Mouse (Mus musculus) E14TG2a.4 (cell line): ENCODE measurements around the gene Plppr2.

Experiments
- H3K27me3 ChIP-seq: 2 replicates; pipeline ENCODE4 v1.6.1; 2014; ENCODE audit warnings: low read length, control low read depth; ENCODE audit not compliant: insufficient read depth
- H3K36me3 ChIP-seq: 2 replicates; pipeline ENCODE4 v1.6.1; 2014; ENCODE audit warnings: low read length, control low read depth; ENCODE audit not compliant: insufficient read depth
- H3K4me1 ChIP-seq: replicated peaks from 2 replicates; pipeline ENCODE4 v1.6.1; 2014; ENCODE audit warnings: low read depth, low read length, control low read depth
- H3K4me3 ChIP-seq: replicated peaks from 2 replicates; pipeline ENCODE4 v1.5.1; 2014; ENCODE audit warnings: mild to moderate bottlenecking, low read length
- H3K9me3 ChIP-seq: 2 replicates; pipeline ENCODE4 v1.6.1; 2014; ENCODE audit warnings: low read length, control low read depth
- CTCF ChIP-seq: conservative IDR thresholded peaks from 2 replicates; pipeline ENCODE4 v1.5.1; 2014; ENCODE audit warnings: low read length
- NANOG ChIP-seq: IDR thresholded peaks from 2 replicates; pipeline ENCODE4 v1.6.1; 2014; ENCODE audit warnings: borderline replicate concordance, low read length, mixed read lengths
- POU5F1 ChIP-seq: IDR thresholded peaks from 2 replicates; pipeline ENCODE4 v1.6.1; 2014; ENCODE audit warnings: low read length, borderline replicate concordance

Gene Plppr2

DNA sequence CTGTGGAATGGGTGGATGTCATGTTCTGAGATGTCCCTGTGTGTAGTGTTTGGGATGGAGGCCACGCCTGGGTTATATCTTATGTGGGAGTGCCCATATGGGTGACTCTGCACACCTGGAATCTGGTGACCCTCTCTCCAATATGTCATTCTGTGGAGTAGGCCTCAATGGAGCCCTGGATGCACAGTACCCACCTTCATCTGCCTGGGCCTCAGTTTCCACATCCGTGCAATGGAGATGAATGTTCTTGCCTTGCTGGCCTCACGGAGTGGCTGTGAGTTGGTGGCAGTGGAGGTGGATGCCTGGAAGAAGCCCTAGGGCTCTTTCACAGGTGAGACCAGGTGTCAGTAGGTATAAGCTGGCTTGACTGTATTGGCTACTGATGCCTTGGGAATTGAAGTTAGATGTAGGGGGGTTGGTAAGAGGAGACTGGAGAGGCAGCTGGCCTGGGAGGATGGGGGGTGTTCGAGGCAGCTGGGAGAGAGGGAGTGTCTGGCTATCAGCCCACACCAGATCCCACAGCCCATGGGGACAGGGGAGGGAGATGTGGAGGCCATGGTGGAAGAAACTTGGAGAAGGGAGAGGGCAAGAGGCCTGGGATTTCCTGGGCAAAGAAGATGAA is 1.5 kb downstream of the Plppr2 start:
- Histone ChIP-seq H3K36me3 (peaks cover 12% of the 10 kb centered on the region), H3K4me1 (peaks cover 23% of the 10 kb centered on the region), H3K4me3 (no peak overlapping the region), H3K9me3 (no peaks in the 10 kb centered on the region), H3K27me3 (peaks cover 22% of the 10 kb centered on the region)
- no peak for TF ChIP-seq NANOG
- TF ChIP-seq CTCF = no peak
- no peak for TF ChIP-seq POU5F1

DNA sequence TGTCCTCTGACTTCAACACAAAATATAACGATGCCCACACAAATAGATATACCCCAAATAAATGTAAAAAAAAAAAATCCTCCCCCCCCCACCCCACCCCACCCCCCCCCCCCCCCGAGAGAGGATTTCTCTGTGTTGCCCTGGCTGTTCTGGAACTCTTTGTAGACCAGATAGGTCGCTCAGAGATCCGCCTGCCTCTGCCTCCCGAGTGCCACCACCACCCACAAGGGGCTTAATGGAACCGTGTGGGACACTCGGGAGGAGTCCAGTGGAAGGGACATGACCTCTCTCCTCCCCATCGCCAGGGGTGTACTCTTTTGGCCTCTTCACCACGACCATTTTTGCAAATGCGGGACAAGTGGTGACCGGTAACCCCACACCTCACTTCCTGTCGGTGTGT is 6.2 kb downstream of the Plppr2 start:
- peaks cover 40% of the 10 kb centered on the region for H3K27me3 ChIP-seq
- peaks cover 7% of the 10 kb centered on the region for H3K36me3 ChIP-seq
- no peaks in the 10 kb centered on the region for H3K9me3 ChIP-seq
- TF ChIP-seq NANOG (no peak), CTCF (no peak), POU5F1 (no peak)
- H3K4me3 ChIP-seq = peak overlapping the region; percentile 59
- H3K4me1 ChIP-seq = peaks cover 35% of the 10 kb centered on the region

DNA sequence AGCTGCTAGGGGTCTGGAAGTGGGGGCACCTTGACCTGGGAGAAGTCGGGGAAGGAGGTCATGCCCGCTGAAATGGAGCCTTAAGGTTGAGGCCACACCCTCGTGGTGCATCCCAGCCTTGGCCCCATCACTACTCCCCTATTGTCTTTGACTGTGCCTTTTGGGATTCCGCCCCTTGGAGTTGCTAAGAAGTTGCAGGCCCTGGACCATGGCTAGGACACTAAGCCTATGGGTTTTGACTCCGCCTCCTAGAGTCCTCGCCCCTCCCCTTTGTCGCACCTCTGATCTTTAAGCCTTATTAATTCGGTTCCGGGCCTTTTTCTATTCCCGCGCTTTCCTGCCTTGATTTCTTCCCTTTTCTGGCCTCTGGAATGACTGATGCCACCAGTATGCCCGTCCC is 6.8 kb downstream of the Plppr2 start:
- peak overlapping the region; percentile 59 for H3K4me3 ChIP-seq
- peaks cover 41% of the 10 kb centered on the region for H3K4me1 ChIP-seq
- TF ChIP-seq CTCF (no peak), NANOG (no peak), POU5F1 (no peak)
- H3K27me3 ChIP-seq = peaks cover 42% of the 10 kb centered on the region
- H3K9me3 ChIP-seq = no peaks in the 10 kb centered on the region
- H3K36me3 ChIP-seq = peaks cover 7% of the 10 kb centered on the region

DNA sequence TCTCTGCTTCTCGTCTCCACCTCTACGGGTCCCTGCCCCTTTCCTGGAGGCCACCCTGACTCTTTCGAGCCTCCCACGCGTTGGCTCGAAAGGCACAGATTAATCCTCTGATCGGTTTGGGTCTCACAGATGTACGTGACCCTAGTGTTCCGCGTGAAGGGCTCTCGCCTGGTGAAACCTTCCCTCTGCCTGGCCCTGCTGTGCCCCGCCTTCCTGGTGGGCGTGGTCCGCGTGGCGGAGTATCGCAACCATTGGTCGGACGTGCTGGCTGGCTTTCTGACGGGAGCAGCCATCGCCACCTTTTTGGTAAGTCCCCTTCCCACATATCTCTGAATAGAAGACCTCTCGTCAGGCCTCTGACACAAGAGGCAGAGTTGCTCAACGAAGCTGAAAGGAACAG is 7.4 kb downstream of the Plppr2 start:
- peaks cover 42% of the 10 kb centered on the region for H3K4me1 ChIP-seq
- no peaks in the 10 kb centered on the region for H3K9me3 ChIP-seq
- peaks cover 48% of the 10 kb centered on the region for H3K27me3 ChIP-seq
- H3K4me3 ChIP-seq = peak overlapping the region; percentile 59; the same call in 1 of the 2 replicates
- H3K36me3 ChIP-seq = peaks cover 7% of the 10 kb centered on the region
- no peak for TF ChIP-seq POU5F1
- TF ChIP-seq NANOG = no peak
- no peak for TF ChIP-seq CTCF

DNA sequence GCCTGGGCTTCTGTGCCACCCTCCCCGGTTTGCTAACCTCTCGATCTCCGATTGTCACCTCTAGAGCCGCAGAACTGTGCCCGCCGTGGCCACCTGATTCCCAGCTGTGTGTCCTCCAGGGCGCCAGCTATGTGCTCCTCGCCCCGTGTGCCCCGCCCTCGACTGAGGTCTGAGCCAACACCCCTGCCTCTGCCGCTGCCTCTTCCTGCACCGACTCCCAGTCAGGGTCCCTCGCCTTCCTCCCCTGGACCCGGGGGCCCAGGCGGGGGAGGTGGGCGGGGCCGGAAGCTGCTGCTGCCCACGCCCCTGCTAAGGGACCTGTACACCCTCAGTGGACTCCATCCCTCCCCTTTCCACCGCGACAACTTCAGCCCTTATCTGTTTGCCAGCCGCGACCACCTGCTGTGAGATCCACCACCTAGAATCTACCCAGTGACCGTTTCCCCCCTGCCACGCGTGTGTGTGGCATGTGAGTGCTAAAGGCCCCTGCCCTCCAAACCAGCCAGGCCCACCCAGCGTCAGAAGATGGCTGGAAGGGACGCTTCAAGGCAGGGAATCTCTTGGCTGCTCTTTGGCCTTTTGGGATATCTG is 10.8 kb downstream of the Plppr2 start:
- Histone ChIP-seq H3K27me3 (peaks cover 57% of the 10 kb centered on the region), H3K4me1 (peaks cover 42% of the 10 kb centered on the region), H3K9me3 (0 out of 2 replicates have a peak, but pooled peaks cover 4% of the 10 kb centered on the region), H3K4me3 (peak overlapping the region; percentile 67), H3K36me3 (no peaks in the 10 kb centered on the region)
- TF ChIP-seq CTCF (no peak), NANOG (no peak), POU5F1 (no peak)

DNA sequence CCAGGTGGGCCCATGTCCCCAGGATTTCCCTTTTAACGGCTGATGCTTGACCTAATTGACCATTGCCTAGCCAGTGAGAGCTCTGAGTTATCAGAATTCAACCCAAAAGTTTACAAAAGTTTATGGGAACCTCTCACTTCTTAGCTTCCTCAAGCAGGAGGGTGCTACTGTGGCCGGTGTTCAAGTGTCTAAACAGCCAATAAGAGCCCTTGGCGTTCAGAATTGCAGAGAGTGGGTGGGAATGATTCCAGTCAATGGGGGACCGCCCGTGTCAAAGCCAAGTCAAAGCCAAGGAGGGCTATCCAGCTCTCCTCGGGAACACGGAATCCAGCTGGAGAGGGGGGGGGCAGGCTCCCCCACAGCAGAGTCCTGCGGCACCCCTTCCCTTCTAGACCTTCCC is 11.3 kb downstream of the Plppr2 start:
- H3K4me3 ChIP-seq = peak overlapping the region; percentile 67
- TF ChIP-seq CTCF (no peak), NANOG (no peak), POU5F1 (no peak)
- H3K9me3 ChIP-seq = 0 out of 2 replicates have a peak, but pooled peaks cover 4% of the 10 kb centered on the region
- H3K36me3 ChIP-seq = no peaks in the 10 kb centered on the region
- H3K4me1 ChIP-seq = peaks cover 41% of the 10 kb centered on the region
- H3K27me3 ChIP-seq = peaks cover 56% of the 10 kb centered on the region

DNA sequence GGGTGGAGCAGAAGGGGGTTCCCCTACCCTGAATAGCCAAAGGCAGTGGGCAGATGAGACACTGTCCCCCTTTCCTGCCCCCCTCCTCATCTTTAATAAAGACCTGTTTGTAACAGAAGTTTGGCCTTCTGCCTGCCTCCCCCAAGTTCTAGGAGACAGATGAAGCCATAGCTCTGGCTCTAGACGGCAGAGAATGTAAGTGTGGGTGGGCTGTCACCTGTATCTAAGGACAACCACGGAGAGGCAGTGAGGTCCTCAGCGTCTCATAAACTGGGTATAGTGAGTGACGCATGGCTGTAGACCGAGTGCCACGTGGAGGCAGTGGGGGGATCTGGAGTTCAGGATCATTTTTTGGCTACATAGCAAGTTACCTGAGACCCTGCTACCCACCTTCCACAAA is 12.0 kb downstream of the Plppr2 start:
- H3K36me3 ChIP-seq = no peaks in the 10 kb centered on the region
- TF ChIP-seq CTCF = no peak
- TF ChIP-seq NANOG = no peak

DNA sequence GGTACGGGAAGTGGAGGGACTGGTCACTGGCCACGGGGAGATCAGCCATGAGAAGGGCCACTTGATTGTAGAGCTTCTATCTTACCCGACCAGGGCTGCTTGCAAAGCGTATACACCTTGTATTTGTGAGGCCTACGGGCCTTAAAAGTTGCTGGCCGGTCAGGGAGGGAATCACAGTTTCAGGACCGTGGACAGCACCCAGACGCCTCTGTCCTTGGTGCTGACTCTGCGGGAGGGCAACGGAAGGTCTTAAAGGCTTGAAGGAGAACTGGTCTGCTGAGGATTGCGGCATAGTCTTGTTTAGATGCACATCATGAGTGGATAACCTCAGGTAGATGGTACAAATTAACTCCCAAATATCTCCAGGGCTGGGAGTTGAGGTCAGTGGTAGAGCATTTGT is 13.5 kb downstream of the Plppr2 start:
- 0 out of 2 replicates have a peak, but pooled peaks cover 4% of the 10 kb centered on the region for H3K9me3 ChIP-seq
- no peak for TF ChIP-seq CTCF
- no peak for TF ChIP-seq NANOG
- no peak for TF ChIP-seq POU5F1
- H3K4me1 ChIP-seq = peaks cover 28% of the 10 kb centered on the region

More for the DNA sequence above, 12.0 kb downstream of the Plppr2 start:
- peaks cover 34% of the 10 kb centered on the region for H3K4me1 ChIP-seq
- peaks cover 49% of the 10 kb centered on the region for H3K27me3 ChIP-seq
- H3K9me3 ChIP-seq = 0 out of 2 replicates have a peak, but pooled peaks cover 4% of the 10 kb centered on the region
- H3K4me3 ChIP-seq = no peak overlapping the region

More for the DNA sequence above, 13.5 kb downstream of the Plppr2 start:
- Histone ChIP-seq H3K4me3 (no peak overlapping the region), H3K36me3 (no peaks in the 10 kb centered on the region), H3K27me3 (peaks cover 38% of the 10 kb centered on the region)
